Mouse (Mus musculus) spleen, adult 2 months (tissue): ENCODE measurements around the gene Thtpa. TPM values are rescaled to one million over a fixed set of nuclear protein-coding genes. Genes with fewer than 3 reads are reported as not detected.

Source experiments
- DNase-seq, 2 experiments: peaks; one replicate each; pipeline versions ENCODE4 v3.0.0 to v3.0.0-alpha.2; 2012 to 2021; ENCODE audit warnings: low spot score in 2 of 2, low read depth in 1 of 2
- H3K27ac ChIP-seq: fragments of 200-500 bp; 2 replicates; pipeline ENCODE4 v1.5.1; 2012; ENCODE audit warnings: low read length, inconsistent platforms; ENCODE audit not compliant: insufficient read depth
- H3K27me3 ChIP-seq: fragments of 200-500 bp; 2 replicates; pipeline ENCODE4 v1.6.1; 2012; ENCODE audit warnings: mild to moderate bottlenecking, moderate library complexity, low read length, inconsistent platforms; ENCODE audit not compliant: control insufficient read depth, insufficient read depth
- H3K36me3 ChIP-seq: fragments of 200-500 bp; 2 replicates; pipeline ENCODE4 v1.6.1; 2012; ENCODE audit warnings: mild to moderate bottlenecking, low read length, inconsistent platforms; ENCODE audit not compliant: control insufficient read depth, insufficient read depth
- H3K4me1 ChIP-seq: fragments of 200-500 bp; 2 replicates; pipeline ENCODE4 v1.6.1; 2011; ENCODE audit warnings: inconsistent platforms; ENCODE audit not compliant: control insufficient read depth, insufficient read depth, insufficient read length
- H3K4me3 ChIP-seq: fragments of 200-500 bp; 2 replicates; pipeline ENCODE4 v1.5.1; 2011; ENCODE audit warnings: mild to moderate bottlenecking, inconsistent platforms; ENCODE audit not compliant: insufficient read depth, insufficient read length; ENCODE audit errors: extremely low read depth
- CTCF ChIP-seq: fragments of 200-500 bp; IDR thresholded peaks from 2 replicates; pipeline ENCODE4 v1.5.1; 2011; ENCODE audit warnings: mild to moderate bottlenecking, inconsistent platforms; ENCODE audit not compliant: insufficient read depth, insufficient read length, insufficient replicate concordance; ENCODE audit errors: extremely low read depth
- POLR2A ChIP-seq: fragments of 200-500 bp; IDR thresholded peaks from 2 replicates; pipeline ENCODE4 v1.6.1; 2011; ENCODE audit warnings: low read depth, low read length, inconsistent platforms
- WGBS: fragments of 180-500 bp; shearing (Covaris S2); methylation state at CpG from one replicate; pipeline ENCODE4 v1.1.7; 2018; 5-methylcytosine and 5-hydroxymethylcytosine counted together
- polyA plus RNA-seq: library from polyadenylated mRNA; depleted of rRNA; stranded (reverse); fragments of >200 nt; gene quantifications from 2 replicates; pipeline ENCODE4 v1.2.3, GENCODE M21; 2012

The Thtpa gene
- polyA plus RNA-seq, 1 experiment, result 4.4 TPM

GRCm38 (mm10) chr14:55077481-55078365, 16.9 kb upstream of the Thtpa start:
- no peak overlapping the region for H3K4me3 ChIP-seq
- H3K27me3 ChIP-seq, result no peaks in the 10 kb centered on the region; the same call in 1 of the 2 replicates
- TF ChIP-seq POLR2A, result no peak
- TF ChIP-seq CTCF, result no peak
- WGBS, result 72% methylated on average over 15 of the region's 15 CpGs
- H3K4me1 ChIP-seq, result no peaks in the 10 kb centered on the region; the same call in 1 of the 2 replicates
- H3K27ac ChIP-seq, result no peak overlapping the region
- H3K36me3 ChIP-seq, result no peaks in the 10 kb centered on the region
- no peak for DNase-seq

GRCm38 (mm10) chr14:55078366-55078989, 16.1 kb upstream of the Thtpa start:
- H3K4me3 ChIP-seq, result no peak overlapping the region

GRCm38 (mm10) chr14:55079214-55079970, 15.2 kb upstream of the Thtpa start:
- H3K4me3 ChIP-seq, result no peak overlapping the region
- H3K27me3 ChIP-seq, result no peaks in the 10 kb centered on the region; the same call in 1 of the 2 replicates
- H3K36me3 ChIP-seq, result no peaks in the 10 kb centered on the region
- WGBS, result 40% methylated on average over 8 of the region's 8 CpGs
- peak; percentile 48 to 50 for DNase-seq
- no peaks in the 10 kb centered on the region; the same call in 1 of the 2 replicates for H3K4me1 ChIP-seq
- no peak overlapping the region for H3K27ac ChIP-seq
- TF ChIP-seq CTCF (peak; percentile 87; the same call in 1 of the 2 replicates), POLR2A (no peak)

More at GRCm38 (mm10) chr14:55078366-55078989, 16.1 kb upstream of the Thtpa start:
- H3K36me3 ChIP-seq, result no peaks in the 10 kb centered on the region
- H3K27ac ChIP-seq, result no peak overlapping the region
- TF ChIP-seq POLR2A (no peak), CTCF (no peak)
- WGBS, result 20% methylated on average over 23 of the region's 23 CpGs
- H3K4me1 ChIP-seq, result no peaks in the 10 kb centered on the region; the same call in 1 of the 2 replicates
- DNase-seq, result no peak
- no peaks in the 10 kb centered on the region; the same call in 1 of the 2 replicates for H3K27me3 ChIP-seq

- Histone ChIP-seq H3K4me1 (no peaks in the 10 kb centered on the region; the same call in 1 of the 2 replicates), H3K27me3 (no peaks in the 10 kb centered on the region; the same call in 1 of the 2 replicates), H3K27ac (no peak overlapping the region), H3K4me3 (no peak overlapping the region), H3K36me3 (no peaks in the 10 kb centered on the region)
- TF ChIP-seq CTCF, result no peak
- 69% methylated on average over 5 of the region's 5 CpGs for WGBS
- no peak for DNase-seq
Observed at GRCm38 (mm10) chr14:55081105-55081504, 13.5 kb upstream of the Thtpa start.

GRCm38 (mm10) chr14:55083481-55083880, 11.1 kb upstream of the Thtpa start:
- no peak overlapping the region for H3K27ac ChIP-seq
- H3K4me3 ChIP-seq, result no peak overlapping the region
- no peaks in the 10 kb centered on the region; the same call in 1 of the 2 replicates for H3K27me3 ChIP-seq
- no peaks in the 10 kb centered on the region; the same call in 1 of the 2 replicates for H3K4me1 ChIP-seq
- no peaks in the 10 kb centered on the region for H3K36me3 ChIP-seq
- 83% methylated on average over 6 of the region's 6 CpGs for WGBS
- TF ChIP-seq POLR2A, result no peak
- TF ChIP-seq CTCF, result no peak
- DNase-seq, result no peak

GRCm38 (mm10) chr14:55085324-55086008, 9.1 kb upstream of the Thtpa start:
- Histone ChIP-seq H3K27me3 (no peaks in the 10 kb centered on the region), H3K27ac (no peak overlapping the region), H3K36me3 (no peaks in the 10 kb centered on the region), H3K4me1 (no peaks in the 10 kb centered on the region), H3K4me3 (no peak overlapping the region)
- DNase-seq, result no peak
- 87% methylated on average over 9 of the region's 9 CpGs for WGBS
- TF ChIP-seq POLR2A, result no peak
